26 mouse cellular contexts compared by ENCODE assay signal in genomic region chr11:75810526-75810925, GRCm38 (mm10). TPM values are rescaled to one million over a fixed set of nuclear protein-coding genes. Genes with fewer than 3 reads are reported as not detected.
"Had no signal": no experiment of that assay in that cellular context is flagged by ENCODE, and none has a peak within 500 bp of the region (broad histone marks: within the 10 kb centered on the region; RNA-seq: fewer than 3 reads in every experiment).

No protein-coding gene starts in this region.

- ATAC-seq: forebrain, embryonic 16.5 days; hindbrain, postnatal 0 days had no signal

- H3K27ac ChIP-seq: gastrocnemius, adult 2 months; heart, embryonic 15.5 days; hindbrain, embryonic 13.5 days; hindbrain, embryonic 15.5 days; hindbrain, postnatal 0 days; kidney, embryonic 15.5 days; kidney, postnatal 0 days; layer of hippocampus, adult 2 months; left cerebral cortex, adult 2 months; limb, embryonic 10.5 days; limb, embryonic 12.5 days had no signal

- H3K9ac ChIP-seq: heart, embryonic 13.5 days; heart, embryonic 15.5 days; hindbrain, embryonic 13.5 days; hindbrain, embryonic 15.5 days; kidney, embryonic 15.5 days; limb, embryonic 12.5 days had no signal

- H3K4me3 ChIP-seq: gastrocnemius, adult 2 months; heart, embryonic 13.5 days; heart, embryonic 15.5 days; hindbrain, embryonic 13.5 days; hindbrain, embryonic 15.5 days; kidney, embryonic 15.5 days; layer of hippocampus, adult 2 months; left cerebral cortex, adult 2 months; limb, embryonic 10.5 days; limb, embryonic 12.5 days had no signal

- DNase-seq: gastrocnemius, adult 2 months; gastrocnemius, postnatal 10 days; gastrocnemius, postnatal 25 days; heart, adult 18-20 months; heart, postnatal 14 days; heart, postnatal 36 days; kidney, adult 2 months; kidney, adult 9 months; kidney, postnatal 25 days; kidney, postnatal 4 days; liver had no signal

- H3K4me2 ChIP-seq: heart, embryonic 11.5 days; heart, embryonic 13.5 days; heart, embryonic 15.5 days; hindbrain, embryonic 13.5 days; hindbrain, embryonic 15.5 days; kidney, embryonic 15.5 days; limb, embryonic 12.5 days had no signal

- H3K9me3 ChIP-seq: heart, embryonic 13.5 days; heart, embryonic 15.5 days; hindbrain, embryonic 13.5 days; hindbrain, embryonic 15.5 days; kidney, embryonic 15.5 days; limb, embryonic 10.5 days; limb, embryonic 12.5 days had no signal

- H3K36me3 ChIP-seq: heart, embryonic 13.5 days; heart, embryonic 15.5 days; hindbrain, embryonic 13.5 days; hindbrain, embryonic 15.5 days; kidney, embryonic 15.5 days; limb, embryonic 10.5 days; limb, embryonic 12.5 days had no signal

- H3K27me3 ChIP-seq: heart, embryonic 13.5 days; heart, embryonic 15.5 days; hindbrain, embryonic 13.5 days; hindbrain, embryonic 15.5 days; kidney, embryonic 15.5 days had no signal

RNA-seq across cellular contexts. Expression of gene Doc2b, which starts 14.7 kb away (rescaled TPM):
- total RNA-seq: granulocyte monocyte progenitor cell, adult 5-6 weeks; hematopoietic stem cell, adult 5-6 weeks had no signal
